ENCODE assay signal across 28 mouse cellular contexts in genomic region chr1:187369049-187369448, GRCm38 (mm10).
A peak's percentile ranks its signal among the peaks of the same experiment; 100 is the strongest.
DNase-seq lines count a peak whose midpoint lies in the region; ATAC-seq and TF ChIP-seq lines count a peak whose summit lies in the region.
"Had no signal": no experiment of that assay in that cellular context is flagged by ENCODE, and none has a peak within 500 bp of the region (broad histone marks: within the 10 kb centered on the region; RNA-seq: fewer than 3 reads in every experiment).

No protein-coding gene starts in this region.

- no peaks in the 10 kb centered on the region for H3K9me3 ChIP-seq in stomach, postnatal 0 days (ENCODE audit: control insufficient read depth, low read length)
- H3K9me3 ChIP-seq in hindbrain, embryonic 16.5 days (ENCODE audit: control insufficient read depth, low read length) = no peaks in the 10 kb centered on the region
- H3K9me3 ChIP-seq: embryonic facial prominence, embryonic 10.5 days; embryonic facial prominence, embryonic 13.5 days; forebrain, embryonic 12.5 days; forebrain, embryonic 15.5 days; heart, embryonic 10.5 days; heart, embryonic 13.5 days; hindbrain, embryonic 12.5 days; hindbrain, embryonic 15.5 days had no signal

- TF ChIP-seq POLR2A in spleen, adult 2 months (IDR thresholded peaks at IDR 0.05; ENCODE audit: low read depth, low read length) = no peak

- no peaks in the 10 kb centered on the region for H3K36me3 ChIP-seq in spleen, adult 2 months (ENCODE audit: control insufficient read depth, insufficient read depth, low read length)
- no peaks in the 10 kb centered on the region for H3K36me3 ChIP-seq in stomach, postnatal 0 days (ENCODE audit: control insufficient read depth, insufficient read depth, low read length)
- no peaks in the 10 kb centered on the region for H3K36me3 ChIP-seq in hindbrain, embryonic 16.5 days (ENCODE audit: control insufficient read depth, insufficient read depth, low read length)
- H3K36me3 ChIP-seq: embryonic facial prominence, embryonic 10.5 days; embryonic facial prominence, embryonic 13.5 days; forebrain, embryonic 12.5 days; forebrain, embryonic 15.5 days; heart, embryonic 10.5 days; heart, embryonic 13.5 days; hindbrain, embryonic 12.5 days; hindbrain, embryonic 15.5 days had no signal

- TF ChIP-seq EP300 in stomach, postnatal 0 days (optimal IDR thresholded peaks at IDR 0.05) = no peak

- 81% methylated on average over 2 of the region's 2 CpGs for WGBS in spleen, adult 2 months
- WGBS in stomach, postnatal 0 days = 68% methylated on average over 2 of the region's 2 CpGs
- 84% methylated on average over 2 of the region's 2 CpGs for WGBS in hindbrain, embryonic 16.5 days

- no peak overlapping the region for H3K4me2 ChIP-seq in stomach, postnatal 0 days (replicated peaks; ENCODE audit: low read depth)
- H3K4me2 ChIP-seq in hindbrain, embryonic 16.5 days (ENCODE audit: low read length) = no peak overlapping the region
- H3K4me2 ChIP-seq: embryonic facial prominence, embryonic 13.5 days; forebrain, embryonic 12.5 days; forebrain, embryonic 15.5 days; heart, embryonic 13.5 days; hindbrain, embryonic 12.5 days; hindbrain, embryonic 15.5 days had no signal

- peak overlapping the region; percentile 60; the same call in 1 of the 2 replicates for H3K27ac ChIP-seq in spleen, adult 2 months (ENCODE audit: insufficient read depth, low read length)
- no peak overlapping the region for H3K27ac ChIP-seq in stomach, postnatal 0 days (replicated peaks)
- no peak overlapping the region for H3K27ac ChIP-seq in hindbrain, embryonic 16.5 days (ENCODE audit: low read depth, low read length)
- H3K27ac ChIP-seq: embryonic facial prominence, embryonic 10.5 days; embryonic facial prominence, embryonic 13.5 days; forebrain, embryonic 12.5 days; forebrain, embryonic 15.5 days; heart, adult 2 months; heart, embryonic 10.5 days; heart, embryonic 13.5 days; hindbrain, embryonic 12.5 days; hindbrain, embryonic 15.5 days had no signal

- no peak for TF ChIP-seq CTCF in spleen, adult 2 months (IDR thresholded peaks at IDR 0.05; ENCODE audit: extremely low read depth, insufficient read depth, insufficient read length, insufficient replicate concordance)
- peak; percentile 22; the same call in 1 of the 2 replicates for TF ChIP-seq CTCF in stomach, postnatal 0 days (IDR thresholded peaks at IDR 0.05; ENCODE audit: low read depth)

- no peak overlapping the region for H3K4me3 ChIP-seq in spleen, adult 2 months (ENCODE audit: extremely low read depth, insufficient read depth, insufficient read length)
- no peak overlapping the region for H3K4me3 ChIP-seq in stomach, postnatal 0 days (ENCODE audit: low read depth, low read length)
- H3K4me3 ChIP-seq in hindbrain, embryonic 16.5 days (ENCODE audit: low read length) = no peak overlapping the region
- H3K4me3 ChIP-seq: embryonic facial prominence, embryonic 10.5 days; embryonic facial prominence, embryonic 13.5 days; erythroblast, embryonic 14.5 days; forebrain, embryonic 12.5 days; forebrain, embryonic 15.5 days; heart, adult 2 months; heart, embryonic 10.5 days; heart, embryonic 13.5 days; hindbrain, embryonic 12.5 days; hindbrain, embryonic 15.5 days had no signal

- DNase-seq in spleen, adult 2 months (ENCODE audit: low read depth in 1 of 2, low spot score in 2 of 2) = no peak
- DNase-seq in spleen, postnatal 4 days (ENCODE audit: low spot score in 2 of 2) = no peak
- DNase-seq in naive thymus-derived CD4-positive, alpha-beta T cell, adult 2 months (ENCODE audit: low read depth) = peak; percentile 35
- DNase-seq in stomach, postnatal 0 days (ENCODE audit: low spot score) = no peak
- DNase-seq in frontal cortex, postnatal 25 days (ENCODE audit: low spot score in 2 of 2) = no peak
- DNase-seq: adrenal gland, postnatal 14 days; cerebellum, adult 11-12 months; cerebellum, adult 8-10 months; cerebellum, postnatal 10 days; cerebellum, postnatal 36 days; embryo, embryonic 11 days; gastrocnemius, postnatal 10 days; gastrocnemius, postnatal 36 days; heart, adult 2 months; heart, postnatal 14 days had no signal

- H3K27me3 ChIP-seq in spleen, adult 2 months (ENCODE audit: control insufficient read depth, insufficient read depth, low read length) = no peaks in the 10 kb centered on the region
- H3K27me3 ChIP-seq in stomach, postnatal 0 days (ENCODE audit: control insufficient read depth, insufficient read depth, low read length) = no peaks in the 10 kb centered on the region
- no peaks in the 10 kb centered on the region for H3K27me3 ChIP-seq in hindbrain, embryonic 16.5 days (replicated peaks; ENCODE audit: control insufficient read depth, insufficient read depth, low read length)
- H3K27me3 ChIP-seq: embryonic facial prominence, embryonic 13.5 days; forebrain, embryonic 12.5 days; forebrain, embryonic 15.5 days; heart, embryonic 13.5 days; hindbrain, embryonic 12.5 days; hindbrain, embryonic 15.5 days; Patski had no signal

- ATAC-seq in CD4-positive, CD25-positive, alpha-beta regulatory T cell, adult 4 months = peak; percentile 41
- no peak for ATAC-seq in stomach, postnatal 0 days (ENCODE audit: low FRiP score, low TSS enrichment)
- ATAC-seq in hindbrain, embryonic 16.5 days = no peak
- ATAC-seq: forebrain, embryonic 15.5 days; inflammation-experienced regulatory T-cells, adult 6 months; Patski had no signal

- H3K9ac ChIP-seq in stomach, postnatal 0 days (ENCODE audit: low read length) = no peak overlapping the region
- no peak overlapping the region for H3K9ac ChIP-seq in hindbrain, embryonic 16.5 days (ENCODE audit: low read depth, low read length)
- H3K9ac ChIP-seq: embryonic facial prominence, embryonic 13.5 days; forebrain, embryonic 12.5 days; forebrain, embryonic 15.5 days; heart, embryonic 13.5 days; hindbrain, embryonic 12.5 days; hindbrain, embryonic 15.5 days had no signal

- peaks cover 5% of the 10 kb centered on the region; the same call in 1 of the 2 replicates for H3K4me1 ChIP-seq in spleen, adult 2 months (ENCODE audit: control insufficient read depth, insufficient read depth, insufficient read length)
- H3K4me1 ChIP-seq in stomach, postnatal 0 days (replicated peaks; ENCODE audit: control insufficient read depth, insufficient read depth) = no peaks in the 10 kb centered on the region
- no peaks in the 10 kb centered on the region for H3K4me1 ChIP-seq in hindbrain, embryonic 16.5 days (ENCODE audit: control insufficient read depth, insufficient read depth, low read depth, low read length)
- H3K4me1 ChIP-seq: embryonic facial prominence, embryonic 10.5 days; embryonic facial prominence, embryonic 13.5 days; forebrain, embryonic 12.5 days; forebrain, embryonic 15.5 days; heart, embryonic 10.5 days; heart, embryonic 13.5 days; hindbrain, embryonic 15.5 days had no signal
